Mouse (Mus musculus) liver, embryonic 16.5 days (tissue): Measurements from ENCODE around the gene Cnot6. TPM values are rescaled to one million over a fixed set of nuclear protein-coding genes. Genes with fewer than 3 reads are reported as not detected.
A peak's percentile ranks its signal among the peaks of the same experiment; 100 is the strongest.

Source experiments
- ATAC-seq: fragments of 200-750 bp; cut with Nextera tagmentation; 2 replicates; pipeline ENCODE4 v1.8.0; 2017; ENCODE audit warnings: low read depth, mild to moderate bottlenecking, moderate number of reproducible peaks, moderate library complexity
- H3K27ac ChIP-seq: fragments of 300-500 bp; sonication (generic); 2 replicates; pipeline ENCODE4 v1.5.1; 2014; ENCODE audit warnings: mild to moderate bottlenecking, low read length
- H3K27me3 ChIP-seq: fragments of 300-500 bp; sonication (generic); 2 replicates; pipeline ENCODE4 v1.6.1; 2014; ENCODE audit warnings: low read depth, low read length, mixed read lengths; ENCODE audit not compliant: control insufficient read depth, insufficient read depth
- H3K36me3 ChIP-seq: fragments of 300-500 bp; sonication (generic); 2 replicates; pipeline ENCODE4 v1.6.1; 2014; ENCODE audit warnings: mild to moderate bottlenecking; ENCODE audit not compliant: control insufficient read depth, insufficient read depth
- H3K4me1 ChIP-seq: fragments of 300-500 bp; sonication (generic); 2 replicates; pipeline ENCODE4 v1.6.1; 2014; ENCODE audit warnings: low read depth, low read length, mixed read lengths; ENCODE audit not compliant: control insufficient read depth
- H3K4me2 ChIP-seq: fragments of 300-500 bp; sonication (generic); 2 replicates; pipeline ENCODE4 v1.6.1; 2014; ENCODE audit warnings: low read depth, low read length, mixed read lengths
- H3K4me3 ChIP-seq: fragments of 300-500 bp; sonication (generic); 2 replicates; pipeline ENCODE4 v1.5.1; 2014; ENCODE audit warnings: low read depth, mild to moderate bottlenecking, low read length
- H3K9ac ChIP-seq: fragments of 300-500 bp; sonication (generic); 2 replicates; pipeline ENCODE4 v1.6.1; 2014; ENCODE audit warnings: low read depth, low read length
- H3K9me3 ChIP-seq: fragments of 300-500 bp; sonication (generic); replicated peaks from 2 replicates; pipeline ENCODE4 v1.6.1; 2016; ENCODE audit warnings: low read length; ENCODE audit not compliant: control insufficient read depth
- WGBS: fragments of 180-500 bp; shearing (Covaris S2); extraction: QIAGEN DNeasy Blood & Tissue Kit; methylation state at CpG from one replicate; pipeline ENCODE4 v1.1.7; 2014; ENCODE audit not compliant: insufficient replicate concordance; 5-methylcytosine and 5-hydroxymethylcytosine counted together
- polyA plus RNA-seq: library from polyadenylated mRNA; unstranded; fragments of >200 nt; fragmentation: Nextera tagmentation; extraction: Ambion mirVana; gene quantifications from 2 replicates; pipeline ENCODE4 v1.2.1, GENCODE M21; 2015

Cnot6 gene
- 14.2 and 15.4 TPM in 2 replicates for polyA plus RNA-seq

DNA sequence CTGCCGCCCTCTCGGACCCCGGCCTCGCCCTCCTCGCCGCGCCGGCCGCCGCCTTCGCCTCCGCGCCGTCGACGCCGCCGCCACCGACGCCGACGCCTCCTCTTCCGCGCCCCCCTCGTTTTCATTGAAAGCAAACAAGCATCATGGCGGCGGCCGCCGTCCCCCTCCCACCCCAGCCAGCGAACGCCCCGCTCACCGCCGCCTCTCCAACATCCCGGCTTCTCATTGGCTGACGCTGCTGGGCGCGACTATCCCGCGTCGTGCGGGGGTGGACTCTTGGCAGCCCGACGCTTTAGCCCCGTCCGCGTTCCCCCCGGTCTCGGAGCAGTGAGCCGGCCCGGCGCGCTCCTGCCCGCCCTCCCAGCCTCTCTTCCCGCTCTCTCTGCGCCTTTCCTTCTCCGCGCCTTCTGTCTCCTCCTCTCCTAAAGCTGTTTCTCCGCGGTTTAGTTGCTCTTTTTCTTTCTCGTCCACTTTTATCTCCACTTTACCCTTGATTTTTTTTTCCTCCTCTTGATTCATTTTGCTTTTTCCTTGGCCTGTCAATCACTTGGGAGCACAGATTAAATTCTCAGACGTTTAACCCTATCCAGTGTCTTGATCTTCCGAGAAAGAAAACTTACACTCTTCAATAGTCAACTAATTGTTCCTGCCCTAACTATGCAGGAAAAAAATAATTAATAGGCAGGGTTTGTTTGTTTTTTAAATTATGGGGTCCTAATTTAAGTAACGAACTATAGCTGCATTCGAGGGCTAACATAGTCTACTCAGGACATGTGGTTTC is at the start of gene Cnot6:
Gene Cnot6, minus strand, starts transcription at position 169 of the 781 bp plus-strand sequence.
- H3K9ac ChIP-seq = peak within 1 kb of the TSS; percentile 98
- peaks cover 37% of the 10 kb centered on the region for H3K4me1 ChIP-seq
- peak within 1 kb of the TSS; percentile 95 for H3K27ac ChIP-seq
- peak; percentile 97 for ATAC-seq
- no peaks in the 10 kb centered on the region for H3K36me3 ChIP-seq
- no peaks in the 10 kb centered on the region for H3K27me3 ChIP-seq
- H3K4me2 ChIP-seq = peak within 1 kb of the TSS; percentile 93
- WGBS = under 1% methylated on average over 64 of the region's 65 CpGs
- H3K9me3 ChIP-seq = no peaks in the 10 kb centered on the region
- H3K4me3 ChIP-seq = peak within 1 kb of the TSS; percentile 97

DNA sequence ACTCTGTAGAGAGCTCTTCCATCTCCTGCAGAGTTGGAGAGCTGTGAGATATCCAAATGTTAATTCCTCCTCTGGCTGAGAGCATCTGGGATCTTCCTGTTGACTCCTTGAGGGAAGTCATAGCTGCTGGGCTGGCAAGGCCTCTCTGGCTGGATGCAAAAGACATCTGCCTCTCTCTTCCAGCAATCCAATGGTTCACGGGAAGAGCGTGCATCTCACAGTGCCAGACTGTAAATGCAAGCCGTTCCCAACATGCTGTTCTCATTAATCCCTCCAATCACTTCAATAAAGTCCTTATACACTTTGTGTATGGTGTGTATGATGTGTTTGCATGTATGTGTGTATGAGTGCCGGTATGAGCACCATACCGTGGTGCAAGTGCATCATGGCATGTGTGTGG is 48.6 kb upstream of the Cnot6 start:
- Histone ChIP-seq H3K4me3 (no peak overlapping the region), H3K36me3 (no peaks in the 10 kb centered on the region), H3K9me3 (no peaks in the 10 kb centered on the region), H3K4me2 (no peak overlapping the region), H3K9ac (no peak overlapping the region), H3K27ac (no peak overlapping the region), H3K4me1 (peaks cover 12% of the 10 kb centered on the region), H3K27me3 (no peaks in the 10 kb centered on the region)
- no peak for ATAC-seq
- 77% methylated on average over 5 of the region's 5 CpGs for WGBS

DNA sequence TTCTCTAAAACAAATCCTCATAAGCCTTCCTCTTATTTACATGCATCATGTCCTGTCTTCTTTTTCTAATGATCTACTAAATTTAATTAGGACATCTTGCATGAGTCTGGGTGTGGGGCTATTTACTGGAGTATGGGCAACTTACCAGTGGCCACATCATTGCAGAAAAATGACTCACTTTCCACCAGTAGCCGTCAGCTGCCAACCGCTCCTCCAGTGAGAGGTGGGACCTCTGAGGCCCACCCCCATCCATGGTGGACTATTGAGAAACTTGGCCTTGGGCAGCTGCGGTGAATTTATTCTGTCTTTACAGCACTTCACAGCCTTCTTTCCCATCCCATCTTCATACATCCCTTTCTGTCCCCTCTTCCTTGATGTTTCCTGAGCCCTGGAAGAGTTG is 45.6 kb upstream of the Cnot6 start:
- no peaks in the 10 kb centered on the region for H3K27me3 ChIP-seq
- H3K4me2 ChIP-seq = no peak overlapping the region
- no peaks in the 10 kb centered on the region for H3K9me3 ChIP-seq
- no peak for ATAC-seq
- no peaks in the 10 kb centered on the region for H3K36me3 ChIP-seq
- no peak overlapping the region for H3K4me3 ChIP-seq
- no peak overlapping the region for H3K9ac ChIP-seq
- H3K4me1 ChIP-seq = no peaks in the 10 kb centered on the region
- WGBS = 69% methylated on average over 3 of the region's 3 CpGs
- no peak overlapping the region for H3K27ac ChIP-seq

DNA sequence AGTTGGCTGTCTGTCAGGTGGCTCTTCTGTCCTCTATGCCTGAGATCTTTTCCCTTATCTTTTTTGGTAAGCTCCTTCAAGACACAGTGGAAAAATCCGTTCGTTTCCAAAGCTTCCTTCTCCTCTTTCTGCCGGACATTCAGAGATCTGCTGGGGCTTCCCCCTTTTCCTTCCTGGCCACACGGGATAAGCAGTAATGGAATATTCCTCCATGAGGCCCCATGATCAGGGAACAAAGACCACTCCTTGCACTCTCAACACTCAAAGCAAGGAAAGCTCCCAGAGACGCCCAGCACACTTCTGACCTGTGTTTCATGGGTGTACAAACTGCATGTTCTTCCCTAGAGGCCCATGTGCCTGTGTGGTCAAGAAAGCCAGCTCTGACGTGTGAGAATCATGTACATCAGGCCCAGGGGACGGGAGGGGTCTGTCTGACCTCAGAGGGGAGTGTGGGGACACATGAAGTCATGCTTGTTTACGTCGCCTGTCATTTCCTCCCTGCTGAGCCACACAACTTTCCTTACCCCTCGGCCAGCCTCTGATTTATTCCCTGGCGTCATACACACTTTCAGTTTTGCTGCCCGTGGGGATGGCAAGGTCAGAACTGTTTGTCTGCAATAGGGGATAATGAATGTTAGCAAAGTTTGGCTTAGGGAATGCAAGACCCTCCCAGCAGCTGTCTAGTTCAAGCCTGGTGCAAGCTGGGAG is 42.6 kb upstream of the Cnot6 start:
- ATAC-seq = no peak
- Histone ChIP-seq H3K36me3 (no peaks in the 10 kb centered on the region), H3K27me3 (no peaks in the 10 kb centered on the region), H3K9me3 (no peaks in the 10 kb centered on the region), H3K4me3 (no peak overlapping the region), H3K4me2 (no peak overlapping the region), H3K9ac (no peak overlapping the region), H3K27ac (no peak overlapping the region), H3K4me1 (no peaks in the 10 kb centered on the region)
- 30% methylated on average over 12 of the region's 12 CpGs for WGBS

DNA sequence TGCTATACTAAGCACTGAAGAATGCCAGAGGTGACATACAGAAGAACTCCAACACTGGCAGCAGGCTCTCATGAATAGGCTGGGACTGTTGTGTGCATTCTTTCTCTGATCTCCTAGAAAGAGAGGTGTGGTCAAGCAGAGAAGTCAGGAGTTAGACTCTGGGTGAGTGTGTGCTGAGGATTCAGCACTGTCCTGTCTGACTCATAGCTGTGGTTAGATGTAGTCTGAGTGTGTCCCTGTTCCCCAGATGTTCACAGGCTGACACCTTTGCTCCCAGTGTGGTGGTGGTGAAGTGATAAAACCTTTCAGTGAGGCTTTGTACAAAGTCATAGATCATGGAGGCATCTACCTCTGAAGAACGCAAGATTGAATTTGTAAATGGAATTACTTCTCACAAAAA is 34.2 kb upstream of the Cnot6 start:
- Histone ChIP-seq H3K27ac (no peak overlapping the region), H3K27me3 (no peaks in the 10 kb centered on the region), H3K4me1 (no peaks in the 10 kb centered on the region), H3K9me3 (no peaks in the 10 kb centered on the region), H3K9ac (no peak overlapping the region), H3K4me3 (no peak overlapping the region), H3K4me2 (no peak overlapping the region), H3K36me3 (no peaks in the 10 kb centered on the region)
- WGBS = 79% methylated on average over 1 of the region's 1 CpGs
- ATAC-seq = no peak

DNA sequence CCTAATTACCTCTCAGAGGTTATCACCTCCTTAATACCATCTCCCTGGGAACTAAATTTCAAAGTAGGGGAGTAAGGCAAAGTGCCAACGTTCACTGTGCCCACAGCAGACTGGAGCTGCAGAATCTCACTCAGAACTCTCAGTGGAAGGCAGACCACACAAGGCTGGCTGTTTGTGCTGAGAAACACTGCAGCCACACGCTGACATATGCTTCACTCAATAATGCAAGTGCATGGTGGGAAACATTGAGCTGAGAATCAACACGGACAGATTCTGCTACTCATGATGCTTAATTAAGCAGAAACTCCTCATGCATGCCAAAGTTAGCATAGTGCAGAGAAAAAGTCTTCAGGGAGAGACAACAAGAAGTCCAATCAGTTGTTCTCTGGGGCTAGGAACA is 33.3 kb upstream of the Cnot6 start:
- Histone ChIP-seq H3K4me2 (no peak overlapping the region), H3K4me3 (no peak overlapping the region), H3K9me3 (no peaks in the 10 kb centered on the region), H3K4me1 (no peaks in the 10 kb centered on the region), H3K27me3 (no peaks in the 10 kb centered on the region), H3K36me3 (no peaks in the 10 kb centered on the region), H3K27ac (no peak overlapping the region), H3K9ac (no peak overlapping the region)
- WGBS = 52% methylated on average over 3 of the region's 3 CpGs
- no peak for ATAC-seq

DNA sequence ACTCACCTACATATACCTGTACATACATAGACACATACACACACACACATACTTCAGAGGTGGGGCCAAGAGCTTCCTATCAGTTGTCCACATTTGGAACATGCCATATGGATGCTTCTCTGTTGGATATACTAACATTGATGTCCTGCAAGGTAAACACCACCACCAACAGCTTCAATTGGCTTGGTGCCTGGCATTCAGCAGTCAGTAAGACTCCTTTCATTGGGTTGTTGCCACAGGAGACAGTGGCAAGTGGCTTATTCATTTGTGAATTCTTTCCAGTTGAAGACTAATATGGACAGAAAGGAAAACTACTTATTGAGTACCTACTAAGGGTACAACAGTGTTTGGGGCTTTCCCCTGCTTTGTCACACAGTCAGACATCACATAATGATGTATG is 32.5 kb upstream of the Cnot6 start:
- no peaks in the 10 kb centered on the region for H3K9me3 ChIP-seq
- H3K27ac ChIP-seq = no peak overlapping the region
- ATAC-seq = no peak
- H3K4me3 ChIP-seq = no peak overlapping the region
- no peak overlapping the region for H3K9ac ChIP-seq
- no peak overlapping the region for H3K4me2 ChIP-seq
- H3K27me3 ChIP-seq = no peaks in the 10 kb centered on the region
- no peaks in the 10 kb centered on the region for H3K36me3 ChIP-seq
- no peaks in the 10 kb centered on the region for H3K4me1 ChIP-seq

DNA sequence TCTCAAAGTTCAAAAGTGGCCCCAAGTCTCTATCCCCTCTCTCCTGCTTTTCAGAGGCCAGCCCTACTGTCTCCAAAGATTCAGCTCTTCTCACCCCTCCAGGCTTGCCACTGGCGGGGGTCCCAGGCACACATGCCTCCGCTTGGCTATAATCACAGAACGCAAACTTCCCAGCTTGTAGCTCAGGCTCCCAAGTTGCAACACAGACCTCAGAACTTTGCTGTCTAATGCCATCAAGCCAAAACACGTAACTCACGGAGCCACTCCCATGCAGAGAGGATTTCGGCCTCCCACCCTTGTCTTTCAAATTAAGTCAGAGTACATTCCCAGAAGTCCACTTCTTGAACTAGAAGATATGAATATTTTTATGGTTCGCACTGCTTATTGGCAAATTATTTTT is 31.1 kb upstream of the Cnot6 start:
- no peak overlapping the region for H3K27ac ChIP-seq
- no peak overlapping the region for H3K4me2 ChIP-seq
- H3K9ac ChIP-seq = no peak overlapping the region
- ATAC-seq = no peak
- H3K9me3 ChIP-seq = no peaks in the 10 kb centered on the region
- no peak overlapping the region for H3K4me3 ChIP-seq
- H3K36me3 ChIP-seq = no peaks in the 10 kb centered on the region
- no peaks in the 10 kb centered on the region for H3K27me3 ChIP-seq
- H3K4me1 ChIP-seq = no peaks in the 10 kb centered on the region
- 65% methylated on average over 7 of the region's 7 CpGs for WGBS

DNA sequence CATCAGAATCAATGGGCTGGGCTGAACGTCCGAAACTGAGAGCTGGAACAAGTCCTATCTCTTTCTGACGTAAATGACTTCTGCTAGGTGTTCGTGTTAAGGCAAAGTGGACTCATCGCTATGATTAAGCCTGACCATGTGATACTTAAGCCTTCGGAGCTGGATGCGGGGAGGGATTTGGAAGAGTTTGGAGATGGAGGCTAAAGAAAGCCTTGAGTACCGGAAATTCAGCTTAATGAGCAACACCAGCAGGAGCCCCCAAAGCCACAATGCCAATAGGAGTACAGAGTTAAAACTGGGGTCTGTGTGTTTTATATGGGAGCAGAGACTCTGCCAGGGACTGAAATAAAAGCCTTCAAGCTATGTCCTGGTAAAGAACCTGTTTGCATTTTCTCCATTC is 29.7 kb upstream of the Cnot6 start:
- Histone ChIP-seq H3K36me3 (no peaks in the 10 kb centered on the region), H3K4me2 (no peak overlapping the region)
- no peak for ATAC-seq

More for the DNA sequence above, 29.7 kb upstream of the Cnot6 start:
- no peaks in the 10 kb centered on the region for H3K9me3 ChIP-seq
- no peak overlapping the region for H3K9ac ChIP-seq
- WGBS = 69% methylated on average over 8 of the region's 8 CpGs
- H3K27me3 ChIP-seq = no peaks in the 10 kb centered on the region
- no peak overlapping the region for H3K27ac ChIP-seq
- no peaks in the 10 kb centered on the region for H3K4me1 ChIP-seq
- no peak overlapping the region for H3K4me3 ChIP-seq
